Mouse (Mus musculus): ENCODE data around the gene Rps25. TPM values are rescaled to one million over a fixed set of nuclear protein-coding genes. Genes with fewer than 3 reads are reported as not detected.

The Rps25 gene
- total RNA-seq, 4 experiments from 2014 or later, result 854 to 938 (median 914) TPM

- peak; percentile 72 to 78 for DNase-seq (ENCODE audit: low spot score in 2 of 2)
These were observed 47.4 kb downstream of the Rps25 start for GRCm38 (mm10) chr9:44454132-44454890.

- DNase-seq (ENCODE audit: low spot score in 2 of 2), result no peak
These were observed 47.9 kb downstream of the Rps25 start, which contains the start of gene Upk2 for GRCm38 (mm10) chr9:44454891-44455220. Upk2 (minus strand) TSS chr9:44454976.

GRCm38 (mm10) chr9:44457035-44457742 is 50.2 kb downstream of the Rps25 start:
- no peak for DNase-seq (ENCODE audit: low spot score in 2 of 2)

Small RNAs within 50 kb of the gene (microRNA-seq; reads per million reads assigned to microRNA genes)
- 3.3 reads per million for gene Mir7085

Other genes starting within 250 kb of the Rps25 start
- 10 to 100 TPM in 1 of 4 experiments, 1 to 10 TPM in 3; 5.1 to 10.2 (median 7.3) TPM for gene Cbl, start 173.1 kb upstream of the Rps25 start, total RNA-seq (2022)
- gene Ccdc153, start 166.5 kb upstream of the Rps25 start, total RNA-seq (2022), result not detected
- 1 to 10 TPM in 1 of 4 experiments, under 1 TPM in 3; 0.56 to 1.0 (median 0.95) TPM for gene Pdzd3, start 155.7 kb upstream of the Rps25 start, total RNA-seq (2022)
- 10 to 100 TPM; 20.5 to 24.7 (median 22.6) TPM for gene Nlrx1, start 138.5 kb upstream of the Rps25 start, total RNA-seq (2022)
- gene Abcg4, start 118.5 kb upstream of the Rps25 start, total RNA-seq (2022), result under 1 TPM; 0.12 to 0.70 (median 0.30) TPM
- gene Hinfp, start 101.5 kb upstream of the Rps25 start, total RNA-seq (2022), result 1 to 10 TPM; 4.5 to 9.6 (median 7.2) TPM
- gene C2cd2l, start 86.9 kb upstream of the Rps25 start, total RNA-seq (2022), result 10 to 100 TPM; 10.4 to 18.9 (median 15.2) TPM
- gene Dpagt1, start 81.1 kb upstream of the Rps25 start, total RNA-seq (2022), result 10 to 100 TPM; 10.9 to 14.8 (median 13.0) TPM
- 10 to 100 TPM in 1 of 4 experiments, 1 to 10 TPM in 3; 7.8 to 10.3 (median 8.7) TPM for gene H2afx, start 72.4 kb upstream of the Rps25 start, total RNA-seq (2022)
- 10 to 100 TPM; 24.2 to 26.1 (median 25.2) TPM for gene Hmbs, start 62.9 kb upstream of the Rps25 start, total RNA-seq (2022)
- 10 to 100 TPM; 17.6 to 19.0 (median 18.3) TPM for gene Vps11, start 45.5 kb upstream of the Rps25 start, total RNA-seq (2022)
- 10 to 100 TPM; 24.2 to 32.0 (median 25.9) TPM for gene Hyou1, start 27.6 kb upstream of the Rps25 start, total RNA-seq (2022)
- 100 to 1,000 TPM in 3 of 4 experiments, 10 to 100 TPM in 1; 96.0 to 131 (median 127) TPM for gene Slc37a4, start 10.3 kb upstream of the Rps25 start, total RNA-seq (2022)
- gene Trappc4, start 461 bp downstream of the Rps25 start, total RNA-seq (2022), result 10 to 100 TPM; 17.5 to 23.0 (median 19.5) TPM
- 1 to 10 TPM; 1.6 to 4.5 (median 3.4) TPM for gene Ccdc84, start 11.4 kb downstream of the Rps25 start, total RNA-seq (2022)
- gene Foxr1, start 34.0 kb downstream of the Rps25 start, total RNA-seq (2022), result not detected
- gene Upk2, start 47.8 kb downstream of the Rps25 start, total RNA-seq (2022), result under 1 TPM in 2 of 4 experiments, not detected in 2; 0.29 to 0.54 TPM
- gene Bcl9l, start 75.7 kb downstream of the Rps25 start, total RNA-seq (2022), result 10 to 100 TPM; 36.4 to 43.8 (median 41.7) TPM
- not detected for gene Cxcr5, start 154.7 kb downstream of the Rps25 start, total RNA-seq (2022)
- 10 to 100 TPM; 71.3 to 85.3 (median 74.4) TPM for gene Ddx6, start 197.8 kb downstream of the Rps25 start, total RNA-seq (2022)

Measured in gastrocnemius, adult 8-10 months (tissue).